Mouse (Mus musculus) brain, embryonic 14.5 days (tissue): Measurements from ENCODE around the gene Cul4a.

ENCODE experiments used
- CTCF ChIP-seq: fragments of 200-500 bp; IDR thresholded peaks from 2 replicates; pipeline ENCODE4 v1.5.1; 2012; ENCODE audit warnings: inconsistent platforms, mild to moderate bottlenecking, moderate library complexity, borderline replicate concordance; ENCODE audit not compliant: insufficient read depth, insufficient read length; ENCODE audit errors: extremely low read depth
- POLR2A ChIP-seq: fragments of 200-500 bp; IDR thresholded peaks from 2 replicates; pipeline ENCODE4 v1.6.1; 2012; ENCODE audit warnings: mild to moderate bottlenecking, inconsistent platforms, borderline replicate concordance; ENCODE audit not compliant: poor library complexity, insufficient read depth, insufficient read length, severe bottlenecking; ENCODE audit errors: extremely low read depth

DNA sequence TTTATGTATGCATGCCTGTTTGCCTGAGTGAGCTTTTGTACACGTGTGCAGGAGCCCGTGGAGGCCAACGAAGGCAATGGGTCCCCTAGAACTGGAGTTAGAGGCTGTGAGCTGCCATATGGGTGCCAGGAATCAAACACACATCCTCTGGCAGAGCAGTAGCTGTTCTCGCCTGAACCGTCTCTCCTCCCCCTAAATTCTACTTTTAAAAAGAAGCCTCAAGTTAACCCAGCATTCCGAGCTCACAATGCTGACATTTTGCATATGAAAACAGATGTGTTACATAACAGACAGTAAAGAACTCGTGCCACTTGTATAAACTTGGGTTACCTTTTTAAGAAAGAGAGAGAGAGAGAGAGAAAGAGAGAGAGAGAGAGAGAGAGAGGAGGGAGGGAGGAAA lies 27.9 kb upstream of the Cul4a start:
- TF ChIP-seq POLR2A = no peak
- no peak for TF ChIP-seq CTCF
